Mouse (Mus musculus): ENCODE results near the gene Pttg1ip. TPM values are rescaled to one million over a fixed set of nuclear protein-coding genes. Genes with fewer than 3 reads are reported as not detected.
A peak's percentile ranks its signal among the peaks of the same experiment; 100 is the strongest.

Gene Pttg1ip
- polyA plus RNA-seq, 1 experiment from 2014 or later, result 126 TPM

GRCm38 (mm10) chr10:77645571-77645970 is 64.1 kb downstream of the Pttg1ip start:
- Histone ChIP-seq H3K9ac (replicated peaks) (no peak overlapping the region), H3K4me2 (ENCODE audit: low read depth, low read length) (no peak overlapping the region), H3K27me3 (ENCODE audit: insufficient read depth, low read length) (no peaks in the 10 kb centered on the region), H3K27ac (ENCODE audit: low read depth) (no peak overlapping the region; the same call in 1 of the 2 replicates), H3K36me3 (replicated peaks; ENCODE audit: insufficient read depth, low read length) (peaks cover 49% of the 10 kb centered on the region), H3K9me3 (ENCODE audit: low read length) (no peaks in the 10 kb centered on the region), H3K4me3 (ENCODE audit: low read depth, low read length) (no peak overlapping the region), H3K4me1 (ENCODE audit: insufficient read depth) (no peaks in the 10 kb centered on the region)
- TF ChIP-seq CTCF (IDR thresholded peaks at IDR 0.05; ENCODE audit: low read depth) (no peak), EP300 (IDR thresholded peaks at IDR 0.05; ENCODE audit: low read depth) (no peak)
- no peak for ATAC-seq
- DNase-seq, result no peak
- WGBS (ENCODE audit: insufficient replicate concordance), result 72% methylated on average over 5 of the region's 5 CpGs

DNA sequence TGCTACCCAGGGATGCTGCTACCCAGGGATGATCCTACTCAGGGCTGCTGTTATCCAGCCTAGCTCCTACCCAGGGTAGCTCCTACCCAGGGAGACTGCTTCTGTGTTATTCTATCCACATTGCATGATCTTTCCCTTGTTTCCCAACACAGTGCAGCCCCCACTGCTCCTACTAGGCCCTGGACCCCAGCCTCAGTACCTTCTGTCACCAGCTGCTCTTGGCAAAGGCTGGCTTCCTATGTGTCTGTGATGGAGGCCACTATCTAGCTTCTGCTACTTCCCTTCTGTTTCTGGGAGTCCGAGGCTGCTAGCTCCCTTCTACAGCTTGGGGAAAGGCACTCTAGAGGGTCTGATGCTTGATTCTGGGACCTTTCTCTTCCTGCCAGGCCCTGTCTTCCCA is 65.9 kb downstream of the Pttg1ip start:
- ATAC-seq (no peak), DNase-seq (no peak)
- H3K36me3 ChIP-seq (replicated peaks; ENCODE audit: insufficient read depth, low read length), result peaks cover 34% of the 10 kb centered on the region
- H3K9ac ChIP-seq (replicated peaks), result no peak overlapping the region
- H3K27ac ChIP-seq (ENCODE audit: low read depth), result no peak overlapping the region
- H3K9me3 ChIP-seq (ENCODE audit: low read length), result no peaks in the 10 kb centered on the region
- H3K4me3 ChIP-seq (ENCODE audit: low read depth, low read length), result no peak overlapping the region
- H3K27me3 ChIP-seq (ENCODE audit: insufficient read depth, low read length), result no peaks in the 10 kb centered on the region
- H3K4me2 ChIP-seq (ENCODE audit: low read depth, low read length), result no peak overlapping the region
- TF ChIP-seq EP300 (IDR thresholded peaks at IDR 0.05; ENCODE audit: low read depth) (no peak), CTCF (IDR thresholded peaks at IDR 0.05; ENCODE audit: low read depth) (no peak)
- WGBS (ENCODE audit: insufficient replicate concordance), result 58% methylated on average over 1 of the region's 1 CpGs
- H3K4me1 ChIP-seq (ENCODE audit: insufficient read depth), result no peaks in the 10 kb centered on the region

GRCm38 (mm10) chr10:77647901-77648300 is 66.4 kb downstream of the Pttg1ip start:
- H3K27ac ChIP-seq (ENCODE audit: low read depth), result no peak overlapping the region
- no peak overlapping the region for H3K4me2 ChIP-seq (ENCODE audit: low read depth, low read length)
- WGBS (ENCODE audit: insufficient replicate concordance), result 77% methylated on average over 8 of the region's 8 CpGs
- H3K27me3 ChIP-seq (ENCODE audit: insufficient read depth, low read length), result no peaks in the 10 kb centered on the region
- no peaks in the 10 kb centered on the region for H3K4me1 ChIP-seq (ENCODE audit: insufficient read depth)
- H3K9me3 ChIP-seq (ENCODE audit: low read length), result no peaks in the 10 kb centered on the region
- DNase-seq (no peak), ATAC-seq (no peak)
- no peak overlapping the region for H3K4me3 ChIP-seq (ENCODE audit: low read depth, low read length)
- TF ChIP-seq EP300 (IDR thresholded peaks at IDR 0.05; ENCODE audit: low read depth) (no peak), CTCF (IDR thresholded peaks at IDR 0.05; ENCODE audit: low read depth) (no peak)
- H3K36me3 ChIP-seq (replicated peaks; ENCODE audit: insufficient read depth, low read length), result peaks cover 31% of the 10 kb centered on the region
- no peak overlapping the region for H3K9ac ChIP-seq (replicated peaks)

MicroRNAs within 50 kb of the gene (microRNA counts, 519-probe panel; counts per million panel counts)
- not detected for microRNA mmu-miR-1930

Small RNA genes lying within 50 kb of the gene (microRNA-seq; reads per million reads assigned to microRNA genes)
- gene Mir1930, result 15.0 reads per million, percentile 23 among the genes with 10 or more reads in this experiment

Other genes with a start within 250 kb of the Pttg1ip start
- 1.8 TPM in 2 replicates for gene Adarb1, start 163.4 kb upstream of the Pttg1ip start, polyA plus RNA-seq (2015; fragmentation: Nextera tagmentation; extraction: Ambion mirVana)
- gene Fam207a, start 65.9 kb upstream of the Pttg1ip start, polyA plus RNA-seq (2015; fragmentation: Nextera tagmentation; extraction: Ambion mirVana), result 14.8 and 15.5 TPM in 2 replicates
- 18.7 and 23.1 TPM in 2 replicates for gene Itgb2, start 51.5 kb upstream of the Pttg1ip start, polyA plus RNA-seq (2015; fragmentation: Nextera tagmentation; extraction: Ambion mirVana)
- gene Sumo3, start 24.4 kb downstream of the Pttg1ip start, polyA plus RNA-seq (2015; fragmentation: Nextera tagmentation; extraction: Ambion mirVana), result 105 and 111 TPM in 2 replicates
- gene Gm49325, start 24.5 kb downstream of the Pttg1ip start, polyA plus RNA-seq (2015; fragmentation: Nextera tagmentation; extraction: Ambion mirVana), result 8.4 and 13.3 TPM in 2 replicates
- 37.4 and 40.4 TPM in 2 replicates for gene Ube2g2, start 40.6 kb downstream of the Pttg1ip start, polyA plus RNA-seq (2015; fragmentation: Nextera tagmentation; extraction: Ambion mirVana)
- 0.06 TPM in 1 of 2 replicates, not detected in the other for gene Tspear, start 104.8 kb downstream of the Pttg1ip start, polyA plus RNA-seq (2015; fragmentation: Nextera tagmentation; extraction: Ambion mirVana)
- gene Gm19402, start 109.0 kb downstream of the Pttg1ip start, polyA plus RNA-seq (2015; fragmentation: Nextera tagmentation; extraction: Ambion mirVana), result not detected in 2 replicates
- gene Gm9508, start 115.5 kb downstream of the Pttg1ip start, polyA plus RNA-seq (2015; fragmentation: Nextera tagmentation; extraction: Ambion mirVana), result not detected in 2 replicates
- gene Gm10272, start 124.9 kb downstream of the Pttg1ip start, polyA plus RNA-seq (2015; fragmentation: Nextera tagmentation; extraction: Ambion mirVana), result not detected in 2 replicates
- gene Gm10024, start 129.7 kb downstream of the Pttg1ip start, polyA plus RNA-seq (2015; fragmentation: Nextera tagmentation; extraction: Ambion mirVana), result not detected in 2 replicates
- not detected in 2 replicates for gene Gm10142, start 134.1 kb downstream of the Pttg1ip start, polyA plus RNA-seq (2015; fragmentation: Nextera tagmentation; extraction: Ambion mirVana)
- not detected in 2 replicates for gene Krtap12-1, start 138.9 kb downstream of the Pttg1ip start, polyA plus RNA-seq (2015; fragmentation: Nextera tagmentation; extraction: Ambion mirVana)
- gene Gm10100, start 144.8 kb downstream of the Pttg1ip start, polyA plus RNA-seq (2015; fragmentation: Nextera tagmentation; extraction: Ambion mirVana), result not detected in 2 replicates
- gene Gm18596, start 160.9 kb downstream of the Pttg1ip start, polyA plus RNA-seq (2015; fragmentation: Nextera tagmentation; extraction: Ambion mirVana), result not detected in 2 replicates
- gene Gm9736, start 169.6 kb downstream of the Pttg1ip start, polyA plus RNA-seq (2015; fragmentation: Nextera tagmentation; extraction: Ambion mirVana), result not detected in 2 replicates
- not detected in 2 replicates for gene Gm3233, start 178.0 kb downstream of the Pttg1ip start, polyA plus RNA-seq (2015; fragmentation: Nextera tagmentation; extraction: Ambion mirVana)
- gene Gm3238, start 189.6 kb downstream of the Pttg1ip start, polyA plus RNA-seq (2015; fragmentation: Nextera tagmentation; extraction: Ambion mirVana), result not detected in 2 replicates
- not detected in 2 replicates for gene Gm7138, start 195.2 kb downstream of the Pttg1ip start, polyA plus RNA-seq (2015; fragmentation: Nextera tagmentation; extraction: Ambion mirVana)
- not detected in 2 replicates for gene Gm3250, start 200.8 kb downstream of the Pttg1ip start, polyA plus RNA-seq (2015; fragmentation: Nextera tagmentation; extraction: Ambion mirVana)
- gene Gm7137, start 206.5 kb downstream of the Pttg1ip start, polyA plus RNA-seq (2015; fragmentation: Nextera tagmentation; extraction: Ambion mirVana), result not detected in 2 replicates
- gene Gm9639, start 213.4 kb downstream of the Pttg1ip start, polyA plus RNA-seq (2015; fragmentation: Nextera tagmentation; extraction: Ambion mirVana), result not detected in 2 replicates
- gene Gm19668, start 217.4 kb downstream of the Pttg1ip start, polyA plus RNA-seq (2015; fragmentation: Nextera tagmentation; extraction: Ambion mirVana), result not detected in 2 replicates
- not detected in 2 replicates for gene Gm9507, start 230.1 kb downstream of the Pttg1ip start, polyA plus RNA-seq (2015; fragmentation: Nextera tagmentation; extraction: Ambion mirVana)
- gene Gm2696, start 233.0 kb downstream of the Pttg1ip start, polyA plus RNA-seq (2015; fragmentation: Nextera tagmentation; extraction: Ambion mirVana), result not detected in 2 replicates
- gene Krtap10-4, start 245.4 kb downstream of the Pttg1ip start, polyA plus RNA-seq (2015; fragmentation: Nextera tagmentation; extraction: Ambion mirVana), result not detected in 2 replicates

All from liver, postnatal 0 days (tissue).